15 mouse cellular contexts compared by ENCODE assay signal in genomic region chr3:30519425-30519824, GRCm38 (mm10). TPM values are rescaled to one million over a fixed set of nuclear protein-coding genes. Genes with fewer than 3 reads are reported as not detected.
DNase-seq lines count a peak whose midpoint lies in the region.
"Had no signal": no experiment of that assay in that cellular context is flagged by ENCODE, and none has a peak within 500 bp of the region (broad histone marks: within the 10 kb centered on the region; RNA-seq: fewer than 3 reads in every experiment).

No protein-coding gene starts in this region.

- DNase-seq in heart, adult 11 months = peak; percentile 76
- DNase-seq in heart, adult 18-20 months = no peak
- peak; percentile 8 for DNase-seq in lung, postnatal 10 days
- no peak for DNase-seq in lung, postnatal 25 days (ENCODE audit: low spot score)
- peak; percentile 17 for DNase-seq in lung, postnatal 36 days
- DNase-seq in urinary bladder, postnatal 10 days (ENCODE audit: low spot score) = no peak
- DNase-seq: adrenal gland, postnatal 10 days; adrenal gland, postnatal 36 days; cerebellum, adult 18-20 months; cerebellum, adult 9-10 months; cerebellum, postnatal 14 days; gastrocnemius, postnatal 10 days; gastrocnemius, postnatal 36 days; heart, postnatal 10 days; heart, postnatal 36 days had no signal

RNA-seq across cellular contexts. Expression of gene Mecom, which starts 28.4 kb away (rescaled TPM):
- total RNA-seq in heart, adult 18-20 months (2021) = 10 to 100 TPM; 11.2 to 11.8 TPM

Comparison
In these comparisons a context has a peak if more than half of its experiments do, and no peak if none do; other contexts are left out.
1. DNase-seq: peak in heart, adult 11 months (single experiment), lung, postnatal 10 days (single experiment) and lung, postnatal 36 days (single experiment); none in heart, adult 18-20 months (0 of 2), lung, postnatal 25 days (single experiment) and urinary bladder, postnatal 10 days (single experiment).